Mouse (Mus musculus) heart, postnatal 14 days (tissue): ENCODE measurements around the gene Nup205. TPM values are rescaled to one million over a fixed set of nuclear protein-coding genes. Genes with fewer than 3 reads are reported as not detected.
A peak's percentile ranks its signal among the peaks of the same experiment; 100 is the strongest.

Experiments used
- DNase-seq, 2 experiments: peaks; one replicate each; pipeline ENCODE4 v3.0.0; 2021 to 2022
- intact Hi-C: fragments of 180-260 bp; cut with DNase I; formaldehyde crosslinking; loops from one replicate; pipeline ENCODE4 v1.15.1; 2025
- total RNA-seq, 2 experiments: library from RNA; stranded (reverse); gene quantifications; 2 replicates each; pipeline ENCODE4 v1.2.3; 2021

Gene Nup205
- total RNA-seq, 2 experiments from 2014 or later, result 13.6 to 16.9 TPM

DNA sequence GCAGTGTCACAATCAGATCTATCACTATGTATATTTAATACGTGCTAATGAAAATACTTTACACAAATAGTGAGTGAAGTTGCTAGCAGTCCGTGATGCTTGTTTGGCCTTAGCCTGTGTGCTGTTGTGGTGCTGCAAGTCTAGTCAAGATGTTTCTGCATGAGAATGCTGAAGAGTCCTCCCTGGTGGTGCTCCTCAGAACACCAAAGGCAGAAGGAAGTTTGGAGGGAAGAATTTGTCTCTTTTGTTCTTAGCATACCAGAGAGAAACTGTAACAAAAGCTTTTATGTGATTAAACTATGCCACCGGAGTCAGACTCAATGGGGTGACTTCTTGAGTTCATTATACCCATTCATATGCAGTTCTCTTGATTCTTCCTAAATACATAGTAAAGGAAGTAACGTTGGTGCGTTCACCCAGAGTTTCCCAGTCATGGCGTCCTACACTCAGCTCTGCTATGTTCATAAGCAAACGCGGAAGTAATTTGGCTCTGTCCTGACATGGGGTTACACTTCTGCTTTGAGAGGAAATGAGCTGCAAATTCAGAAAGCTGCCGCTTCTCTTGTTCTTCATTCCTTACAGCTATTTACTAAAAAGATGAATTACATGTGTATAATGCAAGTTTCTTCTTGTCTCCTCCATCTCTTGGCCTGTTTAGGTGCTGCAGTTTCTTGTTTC is 59.0 kb downstream of the Nup205 start:
- intact Hi-C loops, result no loop called here
- DNase-seq, result no peak

DNA sequence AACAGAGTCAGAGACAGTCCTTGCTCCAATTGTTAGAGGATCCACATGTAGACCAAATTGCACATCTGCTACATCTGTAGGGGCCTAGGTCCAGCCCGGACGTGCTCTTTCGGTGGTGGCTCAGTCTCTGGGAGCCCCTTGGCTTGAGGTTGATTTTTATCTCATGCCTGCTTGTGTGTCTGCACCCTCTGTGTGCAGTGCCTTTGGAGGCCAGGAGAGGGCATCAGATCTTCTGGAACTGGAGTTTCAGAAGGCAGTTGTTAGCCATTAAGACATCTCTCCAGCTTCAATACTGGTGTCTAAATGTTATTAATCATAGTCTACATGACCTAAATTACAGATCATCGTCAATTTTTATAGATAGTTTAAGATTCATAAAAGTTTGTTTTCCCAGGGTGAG is 66.0 kb downstream of the Nup205 start:
- intact Hi-C loops, result no loop called here
- no peak for DNase-seq

DNA sequence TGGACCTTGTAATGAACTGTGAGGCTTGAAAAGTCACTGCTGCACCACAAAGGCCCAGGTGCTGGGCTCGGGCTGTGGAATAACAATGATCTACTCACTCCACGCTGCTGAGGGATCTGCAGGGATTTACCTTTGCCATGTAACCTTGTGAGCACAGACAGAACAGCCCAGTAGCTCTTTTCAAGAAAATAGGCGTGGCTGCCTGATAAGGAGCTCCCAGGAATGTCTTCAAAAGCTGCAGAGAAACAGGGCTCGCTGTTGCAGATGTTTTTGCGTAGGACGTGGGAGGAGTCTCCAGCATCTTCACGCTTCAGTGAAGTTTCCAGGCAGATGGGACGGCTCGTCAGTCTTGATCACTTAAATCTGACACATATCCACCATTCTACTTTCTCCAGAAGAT is 66.8 kb downstream of the Nup205 start:
- intact Hi-C loops, result no loop called here
- no peak for DNase-seq

DNA sequence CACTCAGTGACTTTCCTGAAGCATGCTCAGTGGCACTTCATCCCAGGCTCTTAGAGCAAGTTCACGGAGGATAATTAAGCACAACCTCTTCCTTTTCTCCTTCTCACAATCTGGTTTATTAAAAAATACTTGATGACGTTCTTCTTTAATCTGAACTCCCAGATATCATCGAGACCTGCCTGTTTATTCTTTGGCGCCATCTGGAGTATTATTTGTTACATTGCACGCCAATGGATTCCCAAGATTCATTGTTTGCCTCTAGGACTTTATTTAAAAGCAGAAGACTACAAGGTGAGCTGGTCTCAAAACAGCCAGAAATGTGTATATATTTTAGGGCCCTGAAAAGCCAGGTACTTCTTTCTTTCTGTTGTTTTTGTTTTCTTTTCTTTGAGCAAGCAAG is 67.9 kb downstream of the Nup205 start:
- no peak for DNase-seq
- intact Hi-C loops, result loop anchor here (5.0 kb wide), 1 partner anchor 248 kb away; no protein-coding TSS in a partner anchor

DNA sequence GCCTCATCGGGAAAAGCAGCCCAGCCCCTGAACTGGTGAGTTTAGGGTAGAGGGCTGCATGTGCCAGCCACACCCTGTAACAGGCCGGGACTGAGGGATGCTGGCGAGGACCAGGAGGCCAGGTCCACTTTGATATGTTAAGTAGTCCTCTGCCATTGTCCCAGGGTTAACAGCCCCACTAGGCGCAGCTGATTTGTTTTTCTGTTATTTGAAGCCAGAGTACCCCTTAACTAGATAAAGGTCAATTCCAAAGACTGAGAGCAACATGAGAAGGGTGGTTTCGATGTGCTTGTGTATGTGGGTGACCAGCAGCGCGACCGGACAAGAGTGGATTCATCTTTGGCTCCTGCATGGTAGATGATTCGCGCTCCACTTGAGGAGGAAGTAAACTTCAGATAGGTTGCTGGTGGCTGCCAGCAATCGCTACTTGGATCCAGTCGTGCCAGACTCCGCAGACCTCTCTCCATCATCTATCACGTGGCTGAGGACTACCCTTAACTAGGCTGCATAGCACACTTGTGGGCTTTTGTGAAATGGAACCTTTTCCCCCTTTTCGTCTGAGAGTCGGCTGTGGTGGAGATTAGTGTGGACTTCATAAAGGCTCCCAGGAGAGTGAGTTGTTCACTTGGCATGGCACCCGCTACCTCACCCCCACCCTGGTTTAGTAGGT is 74.7 kb downstream of the Nup205 start:
- no peak for DNase-seq
- intact Hi-C loops, result loop anchor here (1.0 to 10.0 kb wide), 3 partner anchors 128 to 1793 kb away; no protein-coding TSS in a partner anchor

DNA sequence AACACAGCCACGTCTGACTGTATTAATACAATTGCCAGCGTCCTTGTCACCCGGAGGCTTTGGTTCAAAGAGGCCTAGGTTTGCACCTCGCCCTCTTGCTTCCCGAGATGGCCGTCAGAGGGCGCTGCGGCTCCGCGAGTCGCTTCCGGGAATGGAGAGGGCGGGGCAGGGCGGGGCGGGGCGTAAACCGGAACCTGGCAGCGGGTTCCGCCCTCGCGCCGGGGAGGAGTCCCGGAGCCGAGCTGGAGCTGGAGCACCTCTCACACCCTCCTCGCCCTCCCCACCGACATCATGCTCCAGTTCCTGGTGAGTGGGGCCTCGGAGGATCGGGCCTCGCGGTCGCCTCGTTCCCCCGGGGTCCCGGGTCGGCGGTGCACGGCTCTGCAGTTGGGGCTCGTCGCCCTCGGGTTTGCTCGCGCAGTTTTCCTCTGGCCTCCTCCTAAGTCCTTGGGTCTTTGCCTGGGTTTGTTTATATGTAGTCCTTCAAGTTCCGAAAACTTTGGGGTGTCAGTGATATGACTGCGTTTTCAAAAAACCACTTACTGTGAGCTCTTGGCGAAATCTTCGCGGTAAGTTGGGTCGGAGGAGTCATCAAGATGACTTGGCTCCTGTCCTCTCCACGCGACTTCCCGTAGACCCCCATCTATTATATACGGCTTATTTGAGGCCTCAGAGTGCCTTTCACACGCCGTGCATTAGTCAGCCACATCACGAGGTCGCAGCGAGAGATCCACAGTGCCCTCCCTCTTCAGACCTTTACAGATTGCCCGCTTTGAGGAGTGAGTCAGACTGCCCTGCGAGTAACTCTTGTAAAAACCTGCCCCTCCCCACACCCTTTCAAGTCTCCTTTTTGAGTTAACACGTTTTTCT is 75.5 kb downstream of the Nup205 start:
- intact Hi-C loops, result loop anchor here (1.0 to 10.0 kb wide), 3 partner anchors 128 to 1792 kb away; no protein-coding TSS in a partner anchor
- DNase-seq, result peak; percentile 93 to 96

DNA sequence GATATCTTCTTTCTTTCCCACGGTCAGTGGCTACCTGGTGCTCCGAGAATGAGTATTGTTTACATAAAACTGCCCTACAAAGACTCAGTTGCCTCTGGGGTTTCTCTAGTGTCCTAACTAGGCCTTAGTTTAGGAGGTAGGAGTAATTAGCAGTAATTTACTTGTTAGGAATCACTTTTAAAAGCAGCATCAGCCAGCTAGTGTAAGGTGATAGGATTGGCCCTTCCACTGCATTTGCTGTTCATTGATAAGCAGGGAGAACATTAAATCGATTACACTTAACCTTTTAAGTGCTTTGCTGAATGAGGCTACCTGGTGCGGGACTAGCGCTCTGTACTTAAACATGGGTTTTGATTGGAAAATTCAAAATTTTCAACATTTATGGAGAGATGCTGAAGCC is 76.3 kb downstream of the Nup205 start:
- no peak for DNase-seq
- intact Hi-C loops, result loop anchor here (5.0 to 10.0 kb wide), 2 partner anchors 314 to 1791 kb away; no protein-coding TSS in a partner anchor

DNA sequence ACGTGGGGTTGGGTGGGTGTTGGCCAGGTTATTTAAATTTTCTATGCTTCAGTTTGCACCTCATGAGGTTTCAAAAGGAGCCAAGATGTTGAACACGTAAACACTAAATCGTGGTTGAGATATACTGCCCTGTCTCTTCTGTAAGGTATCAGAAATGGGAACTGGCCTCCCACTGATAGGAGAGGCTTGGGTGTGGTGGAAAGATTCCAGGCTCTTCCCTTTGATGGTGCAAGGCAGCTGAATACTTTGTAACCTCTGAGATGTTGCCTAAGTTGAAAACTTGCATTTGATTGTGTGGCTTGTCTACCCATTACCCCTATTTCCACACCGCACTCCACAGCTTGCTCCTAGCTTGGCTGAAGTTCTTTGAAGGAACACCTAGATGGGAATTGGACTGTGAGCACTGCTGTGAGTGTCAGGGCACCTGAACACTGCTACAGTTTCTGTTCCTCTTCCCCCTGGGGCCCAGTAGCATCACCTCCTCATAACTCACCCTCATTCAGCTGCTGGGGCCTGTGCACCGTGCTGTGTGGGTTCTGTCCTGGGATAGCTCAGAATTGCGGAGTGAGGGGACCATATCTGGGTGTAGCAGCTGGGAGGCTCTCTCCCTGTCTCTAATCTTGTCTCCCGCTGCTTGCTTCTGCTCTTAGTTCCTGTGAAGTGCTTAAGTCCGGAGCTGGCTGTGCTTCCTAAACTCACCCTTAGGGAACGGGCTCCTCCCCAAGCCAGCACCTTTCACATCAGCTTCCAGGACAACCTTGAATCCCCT is 77.1 kb downstream of the Nup205 start:
- DNase-seq, result no peak
- intact Hi-C loops, result loop anchor here (5.0 to 10.0 kb wide), 2 partner anchors 313 to 1790 kb away; no protein-coding TSS in a partner anchor

DNA sequence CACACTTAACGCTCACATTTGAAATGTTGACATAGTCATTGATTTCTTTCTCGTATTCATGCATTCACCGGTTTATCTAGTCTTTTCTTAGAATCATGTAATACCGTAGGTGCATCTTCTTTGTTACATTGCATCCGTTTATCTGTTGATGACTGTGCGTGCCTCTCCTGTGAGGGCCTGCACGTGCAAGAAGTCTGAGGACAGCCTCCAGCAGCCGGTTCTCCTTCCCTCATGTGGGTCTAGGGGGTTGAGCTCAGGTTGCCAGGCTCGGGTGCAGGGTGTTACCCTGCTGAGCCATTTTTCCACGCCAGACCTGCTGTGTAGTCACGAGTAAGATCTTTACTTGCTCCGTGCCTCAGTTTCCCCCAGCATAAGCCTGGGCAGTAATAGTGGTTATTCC is 77.8 kb downstream of the Nup205 start:
- intact Hi-C loops, result loop anchor here (5.0 to 10.0 kb wide), 2 partner anchors 42 to 1790 kb away; no protein-coding TSS in a partner anchor

DNA sequence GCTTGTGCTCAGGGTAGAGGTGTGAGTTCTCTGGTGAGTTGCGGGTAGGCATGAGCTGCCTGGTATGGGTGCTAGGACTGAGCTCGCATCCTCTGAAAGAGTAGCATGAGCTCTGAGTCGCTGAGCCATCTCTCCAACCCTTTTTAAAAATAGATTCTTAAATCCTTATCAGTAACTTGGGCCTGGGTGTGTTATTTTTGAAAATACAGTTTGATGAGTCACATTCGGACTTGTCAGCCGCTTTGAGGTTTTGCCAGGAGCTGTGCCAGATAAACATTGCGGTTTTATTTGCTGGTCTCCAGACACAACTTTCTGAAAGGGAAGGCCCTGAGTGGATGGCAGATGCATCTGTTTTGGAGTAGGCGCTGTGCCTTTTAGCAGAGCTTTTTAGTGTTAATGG is 79.5 kb downstream of the Nup205 start:
- intact Hi-C loops, result loop anchor here (5.0 to 10.0 kb wide), 2 partner anchors 41 to 1788 kb away; no protein-coding TSS in a partner anchor
- peak; percentile 70 to 75 for DNase-seq

More for the DNA sequence above, 77.8 kb downstream of the Nup205 start:
- DNase-seq, result no peak

DNA sequence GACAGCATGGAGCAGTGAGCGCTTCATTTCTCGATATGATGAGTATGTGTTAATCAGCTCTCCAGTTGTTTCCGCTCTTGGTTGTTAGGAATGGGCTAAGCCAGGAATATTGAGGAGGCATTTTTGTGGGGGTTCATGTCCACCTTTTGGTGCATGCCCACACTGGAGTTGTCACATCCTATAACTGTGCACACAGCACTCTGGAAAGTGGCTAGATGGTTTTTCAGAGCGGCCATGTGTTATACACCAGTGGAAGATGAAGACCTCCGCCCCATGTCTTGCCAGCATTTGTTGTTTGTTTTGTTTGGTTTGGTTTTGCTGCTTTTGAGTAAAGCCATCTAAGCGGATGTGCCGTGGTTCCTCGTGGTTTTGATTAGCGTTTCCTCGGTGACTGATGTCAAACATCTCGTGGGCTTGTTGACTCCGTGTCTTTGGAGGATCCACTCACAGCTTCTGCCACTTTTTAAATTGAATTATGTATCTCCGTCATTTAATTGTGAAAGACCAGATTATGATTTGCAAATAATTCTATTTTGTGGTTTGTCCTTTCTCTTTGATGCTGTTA is 80.5 kb downstream of the Nup205 start:
- no peak for DNase-seq
- intact Hi-C loops, result loop anchor here (5.0 to 10.0 kb wide), 2 partner anchors 40 to 1787 kb away; no protein-coding TSS in a partner anchor

DNA sequence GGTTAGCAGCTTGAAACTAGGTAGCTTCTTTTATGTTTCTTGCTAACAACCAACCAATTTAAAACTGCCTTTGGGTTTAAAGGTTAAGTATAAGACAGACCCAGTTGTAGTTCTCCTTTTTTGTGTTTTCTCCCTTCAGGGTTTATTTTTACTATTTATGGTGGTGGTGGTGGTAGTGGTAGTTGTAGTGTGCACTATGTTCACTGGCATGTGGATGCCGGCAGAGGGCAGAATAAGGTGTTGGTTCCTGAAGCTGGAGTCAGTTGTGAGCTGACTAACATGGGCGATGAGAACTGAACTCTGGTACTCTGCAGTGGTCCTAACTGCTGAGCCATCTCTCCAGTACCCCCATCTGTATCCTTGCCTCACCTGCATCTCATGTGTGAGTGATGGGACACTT is 81.7 kb downstream of the Nup205 start:
- intact Hi-C loops, result loop anchor here (5.0 to 10.0 kb wide), 2 partner anchors 38 to 1786 kb away; no protein-coding TSS in a partner anchor
- no peak for DNase-seq

DNA sequence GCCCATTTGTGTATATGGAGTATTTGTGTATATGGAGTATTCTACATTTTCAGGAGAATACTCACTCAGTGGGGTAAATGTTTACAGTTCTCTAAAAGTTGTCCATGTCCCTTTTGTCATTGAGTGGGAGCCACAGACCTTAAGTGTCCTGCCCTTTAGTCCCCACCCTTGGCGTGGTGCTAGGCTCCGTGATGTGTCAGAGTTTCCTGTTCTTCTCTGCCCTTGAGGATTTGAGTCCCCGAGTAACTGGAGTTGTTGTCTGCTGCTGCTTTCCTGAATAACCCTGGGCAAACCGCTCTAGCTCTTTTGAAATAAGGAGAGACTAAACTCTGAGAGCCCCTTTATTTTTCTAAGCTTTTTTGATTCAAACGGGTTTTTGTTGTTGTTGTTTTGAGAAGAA is 82.3 kb downstream of the Nup205 start:
- peak in 1 of 2 experiments; percentile 31 for DNase-seq
- intact Hi-C loops, result loop anchor here (5.0 to 10.0 kb wide), 2 partner anchors 38 to 1785 kb away; no protein-coding TSS in a partner anchor

DNA sequence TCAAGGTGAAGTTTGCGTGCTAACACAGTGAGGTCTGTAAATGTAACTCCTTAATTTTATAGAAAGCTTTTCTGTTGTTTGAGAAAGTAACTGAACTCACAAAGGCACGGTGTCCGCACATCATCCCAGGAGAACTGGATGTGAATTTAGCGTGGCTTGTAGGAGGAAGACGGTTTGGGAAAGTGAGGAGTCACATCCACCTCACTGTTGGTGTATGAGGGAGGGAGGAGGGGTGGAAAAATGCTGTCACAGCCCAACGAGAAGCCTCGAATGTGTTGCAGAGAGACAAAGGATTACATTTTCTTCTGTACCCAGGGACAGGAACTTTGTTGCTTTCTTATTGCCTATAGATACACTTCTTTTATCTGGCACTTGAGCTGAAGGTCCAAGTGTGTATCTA is 83.3 kb downstream of the Nup205 start:
- no peak for DNase-seq
- intact Hi-C loops, result no loop called here

DNA sequence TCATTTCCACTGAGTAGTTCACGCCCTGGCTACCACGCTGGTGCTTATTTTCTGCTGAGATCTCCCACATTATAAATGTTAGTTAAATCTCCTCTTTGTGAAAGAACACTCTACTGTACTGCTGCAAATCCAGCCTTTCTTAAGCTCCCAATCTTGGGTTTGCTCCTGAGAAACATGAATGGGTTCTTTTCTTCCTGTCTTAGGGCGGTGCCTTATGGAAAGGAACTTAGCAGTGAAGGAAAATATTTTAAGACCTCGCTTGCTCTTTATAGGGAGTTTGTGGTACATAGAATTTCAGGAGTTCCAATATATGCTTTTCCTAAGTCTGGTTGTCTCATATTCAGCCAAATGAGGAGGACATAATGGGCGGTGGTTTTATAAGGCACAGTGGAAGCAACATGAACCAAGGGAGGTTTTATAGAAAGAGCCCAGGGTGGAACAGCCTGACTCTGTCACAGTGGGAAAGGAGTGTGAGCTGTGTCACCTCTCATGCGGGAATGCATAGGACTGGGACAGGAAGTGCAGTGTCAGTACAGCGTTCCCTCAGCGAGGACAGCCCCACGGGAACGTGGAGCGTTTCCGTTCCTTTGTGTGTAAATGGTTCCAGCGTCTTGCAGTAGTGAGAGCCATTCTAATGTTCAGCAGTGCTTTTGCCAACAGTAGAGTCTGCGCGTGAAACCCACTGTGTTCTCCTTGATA is 88.5 kb downstream of the Nup205 start:
- no peak for DNase-seq
- intact Hi-C loops, result no loop called here

DNA sequence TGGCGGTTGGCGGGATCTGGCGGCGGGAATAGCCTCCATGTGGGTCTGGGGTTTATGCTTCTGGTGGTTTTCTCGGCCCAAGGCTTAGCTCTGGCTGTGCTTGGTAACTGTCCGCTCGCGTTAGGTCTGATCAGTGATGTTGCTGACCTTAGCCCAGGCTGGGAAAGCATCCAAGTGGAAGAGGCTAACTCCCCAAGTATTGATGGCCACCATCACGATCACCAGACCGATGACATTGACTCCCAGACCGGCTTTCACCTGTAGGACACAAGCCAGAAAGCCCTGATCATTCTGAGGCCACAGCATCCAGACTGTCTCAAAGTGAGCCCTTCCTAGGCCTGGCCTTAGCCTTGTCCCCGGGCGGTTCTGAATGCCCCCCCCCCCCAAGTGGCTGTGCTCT is 91.5 kb downstream of the Nup205 start:
- intact Hi-C loops, result no loop called here
- DNase-seq, result no peak

DNA sequence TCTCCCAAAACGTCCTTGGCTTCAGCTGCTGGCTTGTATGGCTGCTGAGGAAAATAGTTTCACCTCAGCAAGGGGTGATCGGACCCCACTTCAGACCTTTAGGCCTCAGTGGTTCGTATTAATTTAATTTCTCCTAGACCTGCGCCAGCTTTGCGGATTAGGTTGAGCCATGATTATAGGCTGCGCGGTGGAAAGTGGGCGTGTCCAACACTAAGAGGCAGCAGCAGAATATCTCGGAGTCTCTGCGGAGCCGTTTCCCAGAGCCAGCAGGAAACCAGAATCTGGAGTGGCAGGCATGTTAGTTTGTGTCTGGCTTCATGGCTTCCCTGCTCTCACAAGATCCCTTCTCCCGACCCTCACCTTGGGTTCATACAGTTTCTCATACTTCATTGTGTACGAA is 92.4 kb downstream of the Nup205 start:
- no peak for DNase-seq
- intact Hi-C loops, result no loop called here

DNA sequence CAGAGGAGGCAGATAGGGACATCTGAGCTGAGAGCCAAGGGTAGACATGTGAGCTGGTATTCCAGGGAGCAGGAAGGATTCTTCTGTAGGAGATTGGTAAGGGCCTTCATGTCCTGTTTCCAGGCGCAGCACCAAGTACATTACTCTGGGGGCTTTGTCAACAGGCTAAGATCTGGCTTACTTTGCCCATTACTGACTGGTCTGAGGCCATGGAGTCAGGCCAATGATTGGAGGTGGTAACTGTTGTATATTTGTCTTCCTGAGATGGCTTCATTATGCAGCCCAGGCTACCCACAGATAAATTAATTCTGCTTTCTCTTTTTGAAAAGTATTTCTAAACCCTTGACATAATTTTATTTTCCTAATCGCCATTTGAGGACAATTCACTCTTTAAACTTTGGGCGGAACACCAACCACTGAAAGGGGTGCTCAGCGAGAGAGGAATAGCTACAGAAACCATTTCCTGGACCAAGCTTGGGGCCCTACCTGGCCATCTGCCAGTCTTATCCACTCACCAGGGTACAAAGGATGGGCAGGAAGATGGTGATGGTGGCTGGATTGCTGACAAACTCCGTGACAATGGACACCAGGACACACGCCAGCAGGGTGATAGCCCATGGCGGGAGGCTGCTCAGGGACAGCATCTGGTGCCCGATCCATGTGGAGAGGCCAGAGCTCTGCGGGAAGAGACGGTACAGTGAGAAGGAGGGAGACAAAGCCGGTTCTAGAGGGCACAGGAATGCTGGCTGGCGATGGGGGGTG is 94.1 kb downstream of the Nup205 start:
- no peak for DNase-seq

More for the DNA sequence above, 94.1 kb downstream of the Nup205 start:
- intact Hi-C loops, result no loop called here
